Mouse (Mus musculus): Measurements from ENCODE around the gene Gm19426.
"Not testable (repeated sequence)": the region's sequence is repeated elsewhere in the genome, so short reads cannot be mapped to it uniquely, and the experiment has no call there.

Gene Gm19426

GRCm38 (mm10) chr2:84750115-84750514 is 6.7 kb upstream of the Gm19426 start:
- in situ Hi-C loops (cut with MboI, MseI) = no loop called here

- in situ Hi-C loops (cut with MboI, MseI) = no loop called here
Measured at GRCm38 (mm10) chr2:84744126-84744525, 671 bp upstream of the Gm19426 start.

- in situ Hi-C loops (cut with MboI, MseI) = no loop called here
Measured at GRCm38 (mm10) chr2:84742451-84743283, 788 bp downstream of the Gm19426 start.

GRCm38 (mm10) chr2:84741841-84742450 is 1.5 kb downstream of the Gm19426 start:
- in situ Hi-C loops (cut with MboI, MseI) = no loop called here

- in situ Hi-C loops (cut with MboI, MseI) = no loop called here
Measured at GRCm38 (mm10) chr2:84740608-84741333, 2.7 kb downstream of the Gm19426 start.

- in situ Hi-C loops (cut with MboI, MseI) = loop anchor here (5.0 kb wide), 1 partner anchor 59 kb away; the partner anchor contains the start of gene Ube2l6
Measured at GRCm38 (mm10) chr2:84738271-84738911, 5.1 kb downstream of the Gm19426 start.

GRCm38 (mm10) chr2:84737451-84737925 is 6.0 kb downstream of the Gm19426 start:
- in situ Hi-C loops (cut with MboI, MseI) = loop anchor here (5.0 kb wide), 1 partner anchor 60 kb away; the partner anchor contains the start of gene Ube2l6

- in situ Hi-C loops (cut with MboI, MseI) = loop anchor here (5.0 kb wide), 1 partner anchor 61 kb away; the partner anchor contains the start of gene Ube2l6
Measured at GRCm38 (mm10) chr2:84736312-84737161, 6.9 kb downstream of the Gm19426 start.

- in situ Hi-C loops (cut with MboI, MseI) = loop anchor here (5.0 kb wide), 1 partner anchor 62 kb away; the partner anchor contains the start of gene Ube2l6
Measured at GRCm38 (mm10) chr2:84735346-84735920, 8.0 kb downstream of the Gm19426 start.

GRCm38 (mm10) chr2:84734919-84735318 is 8.5 kb downstream of the Gm19426 start:
- in situ Hi-C loops (cut with MboI, MseI) = loop anchor here (5.0 kb wide), 1 partner anchor 62 kb away; the partner anchor contains the start of gene Ube2l6

GRCm38 (mm10) chr2:84734351-84734864 is 9.0 kb downstream of the Gm19426 start:
- in situ Hi-C loops (cut with MboI, MseI) = no loop called here

GRCm38 (mm10) chr2:84733579-84734300 is 9.7 kb downstream of the Gm19426 start, which contains the start of gene Ypel4:
Gene Ypel4, plus strand, starts transcription at chr2:84734058.
- in situ Hi-C loops (cut with MboI, MseI) = no loop called here

- in situ Hi-C loops (cut with MboI, MseI) = no loop called here
Measured at GRCm38 (mm10) chr2:84732394-84732793, 11.1 kb downstream of the Gm19426 start.

- in situ Hi-C loops (cut with MboI, MseI) = no loop called here
Measured at GRCm38 (mm10) chr2:84731206-84731605, 12.2 kb downstream of the Gm19426 start.

GRCm38 (mm10) chr2:84728191-84728590 is 15.3 kb downstream of the Gm19426 start:
- in situ Hi-C loops (cut with MboI, MseI) = not testable (repeated sequence)

- in situ Hi-C loops (cut with MboI, MseI) = no loop called here
Measured at GRCm38 (mm10) chr2:84727172-84727858, 16.1 kb downstream of the Gm19426 start, which contains the start of gene Clp1. Gene Clp1, minus strand, starts transcription at chr2:84727350.

- in situ Hi-C loops (cut with MboI, MseI) = no loop called here
Measured at GRCm38 (mm10) chr2:84726716-84727115, 16.7 kb downstream of the Gm19426 start.

GRCm38 (mm10) chr2:84725770-84726169 is 17.7 kb downstream of the Gm19426 start:
- in situ Hi-C loops (cut with MboI, MseI) = no loop called here
